Mouse (Mus musculus) embryonic fibroblast, embryonic 13.5 days (primary cell): ENCODE results near the gene Kif23.

ENCODE experiments used
- CTCF ChIP-seq: IDR thresholded peaks from 2 replicates; pipeline ENCODE4 v1.5.1; 2011; ENCODE audit warnings: mild to moderate bottlenecking, control low read depth, low read length, moderate library complexity, borderline replicate concordance; ENCODE audit not compliant: insufficient read depth
- POLR2A ChIP-seq: IDR thresholded peaks from 2 replicates; pipeline ENCODE4 v1.6.1; 2011; ENCODE audit warnings: low read depth, mild to moderate bottlenecking, control low read depth, low read length, moderate library complexity

- TF ChIP-seq POLR2A, result no peak
- TF ChIP-seq CTCF, result no peak
These were observed 5.7 kb upstream of the Kif23 start for GRCm38 (mm10) chr9:61952241-61952640.
